Mouse (Mus musculus): ENCODE results near the gene Tmem198b. TPM values are rescaled to one million over a fixed set of nuclear protein-coding genes. Genes with fewer than 3 reads are reported as not detected.
A peak's percentile ranks its signal among the peaks of the same experiment; 100 is the strongest.

The Tmem198b gene
- polyA plus RNA-seq, 1 experiment from 2014 or later, result 13.6 TPM

- Histone ChIP-seq H3K4me3 (no peak overlapping the region), H3K36me3 (peaks cover 50% of the 10 kb centered on the region), H3K27ac (no peak overlapping the region), H3K27me3 (ENCODE audit: insufficient read depth, poor library complexity, severe bottlenecking) (no peaks in the 10 kb centered on the region), H3K4me1 (peaks cover 16% of the 10 kb centered on the region), H3K9me3 (no peaks in the 10 kb centered on the region)
- DNase-seq (ENCODE audit: low spot score), result no peak
- 92% methylated on average over 4 of the region's 4 CpGs for WGBS
These were observed 16.0 kb upstream of the Tmem198b start for GRCm38 (mm10) chr10:128820217-128820616.

GRCm38 (mm10) chr10:128817033-128817432, 12.9 kb upstream of the Tmem198b start, which contains the start of gene Sarnp:
Gene Sarnp (plus strand): TSS chr10:128817333.
- WGBS, result 90% methylated on average over 13 of the region's 13 CpGs
- peaks cover 68% of the 10 kb centered on the region for H3K36me3 ChIP-seq

DNA sequence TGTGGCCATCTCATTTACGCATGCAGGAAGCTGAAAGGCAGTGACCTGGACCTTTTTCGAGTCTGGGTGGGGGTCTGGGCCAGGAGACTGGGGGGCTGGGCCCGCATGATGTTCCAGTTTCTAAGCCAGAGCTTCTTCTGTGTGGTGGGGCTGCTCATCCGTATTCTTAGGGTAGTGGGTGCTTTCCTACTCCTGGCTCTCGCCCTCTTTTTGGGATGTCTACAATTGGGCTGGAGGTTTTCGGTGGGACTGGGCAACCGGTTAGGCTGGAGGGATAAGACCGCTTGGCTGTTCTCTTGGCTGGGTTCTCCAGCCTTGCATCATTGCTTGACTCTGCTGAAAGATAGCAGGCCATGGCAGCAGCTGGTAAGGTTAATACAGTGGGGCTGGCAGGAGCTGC, 2.8 kb upstream of the Tmem198b start:
- Histone ChIP-seq H3K9me3 (no peaks in the 10 kb centered on the region), H3K27me3 (ENCODE audit: insufficient read depth, poor library complexity, severe bottlenecking) (no peaks in the 10 kb centered on the region), H3K27ac (no peak overlapping the region), H3K4me1 (peaks cover 57% of the 10 kb centered on the region), H3K4me3 (peak overlapping the region; percentile 89), H3K36me3 (peaks cover 24% of the 10 kb centered on the region)
- 86% methylated on average over 8 of the region's 8 CpGs for WGBS
- DNase-seq (ENCODE audit: low spot score), result no peak

More at GRCm38 (mm10) chr10:128817033-128817432, 12.9 kb upstream of the Tmem198b start, which contains the start of gene Sarnp:
- Histone ChIP-seq H3K4me3 (no peak within 1 kb of the TSS), H3K27ac (no peak within 1 kb of the TSS), H3K27me3 (ENCODE audit: insufficient read depth, poor library complexity, severe bottlenecking) (no peaks in the 10 kb centered on the region), H3K9me3 (no peaks in the 10 kb centered on the region), H3K4me1 (peaks cover 12% of the 10 kb centered on the region)
- DNase-seq (ENCODE audit: low spot score), result no peak

DNA sequence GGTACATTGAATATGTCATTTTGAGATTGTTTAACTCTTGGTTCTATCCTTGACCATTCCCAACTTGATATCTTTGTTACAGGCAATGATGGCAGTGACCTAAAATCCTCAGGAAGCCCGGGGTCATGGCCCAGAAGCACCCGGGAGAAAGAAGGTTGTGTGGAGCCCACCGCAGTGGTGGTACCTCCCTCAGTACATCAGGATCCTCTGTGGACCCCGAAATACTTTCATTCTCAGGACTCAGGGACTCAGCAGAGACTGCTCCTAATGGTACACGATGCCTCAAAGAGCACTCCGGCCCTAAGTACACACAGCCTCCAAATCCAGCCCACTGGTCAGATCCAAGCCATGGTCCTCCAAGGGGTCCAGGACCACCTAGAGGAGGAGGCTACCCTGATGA, 1.9 kb upstream of the Tmem198b start:
- H3K27me3 ChIP-seq (ENCODE audit: insufficient read depth, poor library complexity, severe bottlenecking), result no peaks in the 10 kb centered on the region
- peaks cover 58% of the 10 kb centered on the region for H3K4me1 ChIP-seq
- H3K9me3 ChIP-seq, result no peaks in the 10 kb centered on the region
- peak overlapping the region; percentile 95 for H3K27ac ChIP-seq
- peak overlapping the region; percentile 89 for H3K4me3 ChIP-seq
- no peak for DNase-seq (ENCODE audit: low spot score)
- H3K36me3 ChIP-seq, result peaks cover 32% of the 10 kb centered on the region
- 64% methylated on average over 6 of the region's 6 CpGs for WGBS

DNA sequence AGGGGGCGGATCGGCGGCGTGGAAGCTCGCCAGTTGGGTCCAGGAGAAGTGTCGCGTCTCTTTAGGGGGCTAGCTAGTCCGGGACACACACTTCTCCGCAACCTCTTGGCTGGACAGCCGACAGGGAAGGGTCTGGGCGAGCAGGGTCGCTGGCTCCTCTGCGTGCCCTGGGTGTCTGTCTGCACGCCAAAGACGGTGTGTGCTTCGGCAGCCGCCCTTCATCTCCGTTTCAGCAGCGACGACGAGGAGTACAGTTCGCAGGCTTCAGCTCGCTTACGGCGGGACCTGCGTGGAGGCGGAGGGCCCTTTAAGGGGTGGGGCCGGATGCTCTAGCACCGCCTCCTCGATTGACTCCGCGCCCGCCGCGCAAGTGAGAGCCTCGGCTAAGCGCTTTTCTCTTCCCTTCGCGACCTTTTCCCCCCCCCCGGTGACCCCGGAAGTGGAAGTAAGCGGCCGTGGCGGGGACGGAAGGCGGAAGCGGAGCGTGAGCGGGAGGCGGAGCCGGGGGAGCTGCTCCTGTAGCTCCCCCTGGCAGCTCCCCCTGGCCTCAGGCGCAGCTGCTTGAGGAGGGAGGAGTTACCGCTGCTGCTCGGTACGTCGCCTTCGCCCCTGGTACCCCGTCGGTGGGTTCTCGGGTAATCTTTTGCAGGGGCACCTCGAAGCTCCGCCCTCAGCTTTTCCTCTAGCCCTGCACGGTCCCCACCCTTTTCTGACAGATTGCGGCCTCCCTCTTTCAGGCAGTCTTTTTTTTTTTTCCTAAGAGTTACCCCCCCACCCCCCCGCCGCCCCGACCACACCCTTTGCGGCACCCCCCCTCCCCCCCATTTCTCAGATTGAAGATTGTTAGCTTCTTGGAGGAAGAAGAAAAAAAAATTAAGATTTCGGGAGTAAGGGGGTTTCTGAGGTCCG, 1.2 kb upstream of the Tmem198b start:
- under 1% methylated on average over 68 of the region's 70 CpGs for WGBS
- H3K4me3 ChIP-seq, result peak overlapping the region; percentile 89
- peaks cover 37% of the 10 kb centered on the region for H3K36me3 ChIP-seq
- no peaks in the 10 kb centered on the region for H3K9me3 ChIP-seq
- peak; percentile 99 for DNase-seq (ENCODE audit: low spot score)
- H3K4me1 ChIP-seq, result peaks cover 58% of the 10 kb centered on the region
- no peaks in the 10 kb centered on the region for H3K27me3 ChIP-seq (ENCODE audit: insufficient read depth, poor library complexity, severe bottlenecking)
- H3K27ac ChIP-seq, result peak overlapping the region; percentile 95

- peaks cover 49% of the 10 kb centered on the region for H3K4me1 ChIP-seq
- H3K27me3 ChIP-seq (ENCODE audit: insufficient read depth, poor library complexity, severe bottlenecking), result no peaks in the 10 kb centered on the region
- DNase-seq (ENCODE audit: low spot score), result peak; percentile 79
- H3K27ac ChIP-seq, result peak within 1 kb of the TSS; percentile 95
- WGBS, result under 1% methylated on average over 14 of the region's 14 CpGs
- peak within 1 kb of the TSS; percentile 89 for H3K4me3 ChIP-seq
- peaks cover 38% of the 10 kb centered on the region for H3K36me3 ChIP-seq
- H3K9me3 ChIP-seq, result no peaks in the 10 kb centered on the region
These were observed 349 bp downstream of the Tmem198b start, which contains the start of gene Dnajc14 for GRCm38 (mm10) chr10:128803771-128804270. Gene Dnajc14 (plus strand): TSS chr10:128804062.

DNA sequence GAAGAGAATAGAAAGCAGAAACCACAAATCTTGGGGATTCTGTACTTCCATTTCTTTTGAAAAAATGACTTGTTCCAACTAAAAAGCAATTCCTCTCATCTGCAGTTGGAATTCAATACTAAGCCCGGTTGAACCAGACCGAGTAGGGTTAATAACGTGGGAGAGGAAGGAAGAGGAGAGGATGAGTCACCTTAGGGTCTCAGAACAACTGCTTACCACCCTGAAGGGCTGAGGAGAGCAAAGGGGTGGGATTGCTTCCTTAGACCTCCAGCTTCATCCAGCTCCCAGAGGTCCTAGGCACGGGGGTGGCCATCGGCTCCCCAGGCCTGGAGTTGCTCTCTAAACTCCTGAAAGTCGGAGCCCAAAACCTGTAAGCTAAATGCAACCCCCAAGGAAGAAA, 809 bp downstream of the Tmem198b start:
- Histone ChIP-seq H3K4me3 (peak overlapping the region; percentile 89), H3K36me3 (peaks cover 34% of the 10 kb centered on the region)

DNA sequence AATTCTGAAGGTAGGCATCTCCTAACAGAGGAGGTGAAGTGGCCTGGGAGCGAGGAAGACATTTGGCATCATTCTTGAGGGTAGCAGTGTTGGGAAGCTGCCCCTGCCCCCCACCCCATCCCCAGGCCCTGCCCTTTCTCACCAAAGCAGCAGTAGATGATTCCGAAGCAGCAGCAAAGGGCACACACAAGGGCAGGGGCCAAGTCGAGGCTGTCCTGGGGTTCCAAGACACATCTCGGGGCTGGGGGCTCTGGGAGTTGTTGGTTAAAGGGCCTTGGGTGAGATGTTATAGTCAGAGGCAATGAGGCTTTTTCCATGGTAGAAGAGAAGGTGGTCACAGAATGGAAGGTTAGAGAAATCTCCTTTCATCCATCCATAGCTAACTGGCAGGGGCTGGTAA, 1.2 kb downstream of the Tmem198b start:
- WGBS, result 54% methylated on average over 4 of the region's 4 CpGs
- Histone ChIP-seq H3K9me3 (no peaks in the 10 kb centered on the region), H3K4me3 (peak overlapping the region; percentile 89), H3K36me3 (peaks cover 30% of the 10 kb centered on the region), H3K4me1 (peaks cover 40% of the 10 kb centered on the region), H3K27me3 (ENCODE audit: insufficient read depth, poor library complexity, severe bottlenecking) (no peaks in the 10 kb centered on the region), H3K27ac (peak overlapping the region; percentile 95)
- DNase-seq (ENCODE audit: low spot score), result no peak

More for the DNA sequence above, 809 bp downstream of the Tmem198b start:
- Histone ChIP-seq H3K4me1 (peaks cover 44% of the 10 kb centered on the region), H3K27me3 (ENCODE audit: insufficient read depth, poor library complexity, severe bottlenecking) (no peaks in the 10 kb centered on the region), H3K27ac (peak overlapping the region; percentile 95), H3K9me3 (no peaks in the 10 kb centered on the region)
- no peak for DNase-seq (ENCODE audit: low spot score)
- 10% methylated on average over 6 of the region's 6 CpGs for WGBS

DNA sequence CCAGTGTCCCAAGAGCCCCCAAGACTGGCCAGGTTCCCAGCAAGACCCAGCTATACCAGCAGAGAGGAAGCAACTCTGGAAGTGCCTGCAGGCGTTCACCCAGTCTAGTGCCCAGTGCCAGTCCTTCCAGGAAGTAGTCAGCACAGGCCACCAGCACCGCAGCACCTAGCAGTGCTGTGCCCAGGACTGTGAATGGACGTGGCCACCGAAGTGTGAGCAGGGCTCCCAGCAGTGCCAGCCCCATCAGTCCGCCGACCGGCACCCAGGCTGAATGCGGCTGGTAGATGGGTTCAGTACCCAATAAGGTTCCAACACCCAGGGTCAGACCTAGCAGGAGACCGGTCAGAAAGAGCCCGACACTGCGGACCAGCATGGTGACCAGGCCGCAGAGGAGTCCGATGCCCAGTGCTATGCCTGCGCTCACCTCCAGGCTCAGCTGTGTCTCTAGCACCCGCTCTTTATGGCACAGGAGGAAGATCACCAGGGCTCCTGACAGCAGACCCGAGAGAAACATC, 2.1 kb downstream of the Tmem198b start:
- peaks cover 31% of the 10 kb centered on the region for H3K4me1 ChIP-seq
- no peak overlapping the region for H3K4me3 ChIP-seq
- no peaks in the 10 kb centered on the region for H3K9me3 ChIP-seq
- no peak overlapping the region for H3K27ac ChIP-seq
- no peaks in the 10 kb centered on the region for H3K27me3 ChIP-seq (ENCODE audit: insufficient read depth, poor library complexity, severe bottlenecking)
- 83% methylated on average over 16 of the region's 16 CpGs for WGBS
- peaks cover 28% of the 10 kb centered on the region for H3K36me3 ChIP-seq
- DNase-seq (ENCODE audit: low spot score), result no peak

- no peak overlapping the region for H3K4me3 ChIP-seq
- 94% methylated on average over 8 of the region's 8 CpGs for WGBS
- H3K4me1 ChIP-seq, result peaks cover 25% of the 10 kb centered on the region
- H3K36me3 ChIP-seq, result peaks cover 24% of the 10 kb centered on the region
- no peaks in the 10 kb centered on the region for H3K27me3 ChIP-seq (ENCODE audit: insufficient read depth, poor library complexity, severe bottlenecking)
- H3K27ac ChIP-seq, result no peak overlapping the region
- H3K9me3 ChIP-seq, result no peaks in the 10 kb centered on the region
- no peak for DNase-seq (ENCODE audit: low spot score)
These were observed 5.5 kb downstream of the Tmem198b start for GRCm38 (mm10) chr10:128798676-128799075.

DNA sequence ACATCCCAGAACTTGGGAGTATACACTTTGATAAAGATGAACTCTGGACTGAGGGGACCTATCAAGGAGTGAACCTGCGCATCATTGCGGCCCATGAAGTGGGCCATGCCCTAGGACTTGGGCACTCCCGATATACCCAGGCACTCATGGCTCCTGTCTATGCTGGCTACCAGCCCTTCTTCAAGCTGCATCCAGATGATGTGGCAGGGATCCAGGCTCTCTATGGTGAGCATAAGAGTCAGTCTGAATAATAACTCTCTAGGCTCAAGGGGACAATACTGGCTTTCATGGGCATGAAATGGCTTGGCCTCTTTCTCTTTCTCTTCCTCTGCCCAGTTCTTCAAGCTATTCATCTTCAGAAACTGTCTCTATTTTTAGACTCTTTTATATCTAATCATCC, 8.6 kb downstream of the Tmem198b start:
- no peaks in the 10 kb centered on the region for H3K9me3 ChIP-seq
- no peak for DNase-seq (ENCODE audit: low spot score)
- H3K4me1 ChIP-seq, result peaks cover 8% of the 10 kb centered on the region; the same call in 1 of the 2 replicates
- H3K27me3 ChIP-seq (ENCODE audit: insufficient read depth, poor library complexity, severe bottlenecking), result no peaks in the 10 kb centered on the region
- no peak overlapping the region for H3K27ac ChIP-seq
- 93% methylated on average over 3 of the region's 3 CpGs for WGBS
- no peak overlapping the region for H3K4me3 ChIP-seq
- peaks cover 7% of the 10 kb centered on the region; the same call in 1 of the 2 replicates for H3K36me3 ChIP-seq

- peaks cover 8% of the 10 kb centered on the region; the same call in 1 of the 2 replicates for H3K4me1 ChIP-seq
- 82% methylated on average over 5 of the region's 5 CpGs for WGBS
- no peak overlapping the region for H3K4me3 ChIP-seq
These were observed 9.8 kb downstream of the Tmem198b start for GRCm38 (mm10) chr10:128794391-128794790.

DNA sequence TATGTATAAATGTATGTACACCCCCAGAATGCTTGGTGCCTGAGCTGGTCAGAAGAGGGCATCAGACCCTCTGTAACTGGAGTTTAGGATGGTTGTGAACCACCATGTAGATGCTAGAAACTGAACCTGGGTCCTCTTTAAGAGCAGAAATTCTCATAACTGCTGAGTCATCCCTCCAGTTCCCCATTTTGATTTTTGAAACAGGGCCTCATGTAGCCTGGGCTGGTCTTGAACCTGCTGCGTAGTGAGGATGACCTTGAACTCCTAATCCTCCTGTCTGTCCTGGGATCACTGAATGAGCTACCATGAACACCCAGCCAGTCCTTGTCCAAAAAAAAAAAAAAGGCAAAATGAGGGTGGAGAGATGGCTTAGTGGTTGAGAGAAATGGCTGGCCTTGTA, 10.9 kb downstream of the Tmem198b start:
- 97% methylated on average over 1 of the region's 1 CpGs for WGBS
- DNase-seq (ENCODE audit: low spot score), result no peak
- Histone ChIP-seq H3K36me3 (no peaks in the 10 kb centered on the region), H3K27me3 (ENCODE audit: insufficient read depth, poor library complexity, severe bottlenecking) (no peaks in the 10 kb centered on the region), H3K4me3 (no peak overlapping the region), H3K4me1 (peaks cover 8% of the 10 kb centered on the region; the same call in 1 of the 2 replicates), H3K9me3 (no peaks in the 10 kb centered on the region), H3K27ac (no peak overlapping the region)

More at GRCm38 (mm10) chr10:128794391-128794790, 9.8 kb downstream of the Tmem198b start:
- peaks cover 2% of the 10 kb centered on the region; the same call in 1 of the 2 replicates for H3K36me3 ChIP-seq
- no peaks in the 10 kb centered on the region for H3K9me3 ChIP-seq
- H3K27me3 ChIP-seq (ENCODE audit: insufficient read depth, poor library complexity, severe bottlenecking), result no peaks in the 10 kb centered on the region
- DNase-seq (ENCODE audit: low spot score), result no peak
- H3K27ac ChIP-seq, result 0 out of 2 replicates have a peak overlapping the region, but pooled peaks have one; percentile 13

All from heart, embryonic 10.5 days (tissue).